Mouse (Mus musculus) cerebellum, adult 18-20 months (tissue): ENCODE measurements around the gene Scoc.

Experiments used
- DNase-seq, 2 experiments: peaks; one replicate each; pipeline ENCODE4 v3.0.0; 2021

The Scoc gene

GRCm38 (mm10) chr8:83397726-83398125, 60.5 kb downstream of the Scoc start:
- no peak for DNase-seq

DNA sequence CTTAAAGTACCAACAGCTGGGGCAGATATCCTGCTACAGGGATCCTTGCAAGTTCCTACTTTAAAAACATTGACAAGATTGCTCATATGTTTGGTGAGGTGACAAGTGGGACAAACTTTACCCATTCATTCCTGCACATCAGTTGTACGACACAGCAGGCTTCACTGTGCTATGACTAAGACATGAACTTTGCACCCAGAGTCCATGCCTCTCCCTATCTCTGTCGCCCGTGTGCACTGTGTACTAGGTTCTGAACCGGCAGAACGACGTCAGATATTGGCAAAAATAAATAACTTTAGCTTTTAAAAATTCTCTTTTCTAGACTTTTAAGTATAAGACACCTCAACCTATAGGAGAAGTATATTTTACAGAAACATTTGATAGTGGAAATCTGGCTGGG, 61.5 kb downstream of the Scoc start:
- DNase-seq = no peak

DNA sequence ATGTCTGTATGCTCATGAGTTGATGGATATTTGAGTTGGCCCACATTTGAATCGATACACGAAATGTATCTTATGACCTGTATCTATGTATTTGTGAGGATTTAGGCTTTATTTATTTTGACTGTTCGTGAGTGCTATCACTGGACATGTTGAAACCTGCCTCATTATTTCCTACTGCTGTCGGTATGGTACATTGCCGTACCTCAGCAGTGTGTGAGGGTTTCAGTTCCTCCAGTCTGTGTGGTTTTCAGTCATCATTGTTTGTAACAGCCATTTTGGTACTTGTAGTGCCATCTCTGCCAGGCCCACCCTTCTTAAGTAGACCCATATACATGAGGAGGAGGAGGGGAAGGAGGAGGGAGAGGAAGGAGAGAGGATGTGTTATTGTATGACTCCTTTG, 63.9 kb downstream of the Scoc start:
- no peak for DNase-seq

DNA sequence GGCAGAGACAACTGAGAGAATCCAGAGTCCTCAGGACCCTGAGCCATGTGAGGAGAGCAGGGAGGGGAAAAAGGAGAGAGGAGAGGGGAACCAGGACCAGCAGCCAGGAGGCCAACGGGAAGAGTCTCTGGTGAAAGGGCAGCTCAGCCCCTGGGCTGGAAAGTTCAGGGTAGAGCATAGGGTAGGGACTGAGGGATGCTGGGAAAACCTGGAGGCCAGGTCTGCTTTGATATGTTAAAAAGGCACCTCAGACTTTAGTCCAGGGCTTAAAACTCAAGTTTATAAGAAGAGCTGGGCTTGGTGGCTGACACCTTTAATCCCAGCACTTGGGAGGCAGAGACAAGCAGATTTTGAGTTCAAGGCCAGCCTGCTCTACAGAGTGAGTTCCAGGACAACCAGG, 65.7 kb downstream of the Scoc start:
- no peak for DNase-seq

- peak in 1 of 2 experiments; percentile 18 for DNase-seq
These were observed 68.0 kb downstream of the Scoc start for GRCm38 (mm10) chr8:83390006-83390701.

DNA sequence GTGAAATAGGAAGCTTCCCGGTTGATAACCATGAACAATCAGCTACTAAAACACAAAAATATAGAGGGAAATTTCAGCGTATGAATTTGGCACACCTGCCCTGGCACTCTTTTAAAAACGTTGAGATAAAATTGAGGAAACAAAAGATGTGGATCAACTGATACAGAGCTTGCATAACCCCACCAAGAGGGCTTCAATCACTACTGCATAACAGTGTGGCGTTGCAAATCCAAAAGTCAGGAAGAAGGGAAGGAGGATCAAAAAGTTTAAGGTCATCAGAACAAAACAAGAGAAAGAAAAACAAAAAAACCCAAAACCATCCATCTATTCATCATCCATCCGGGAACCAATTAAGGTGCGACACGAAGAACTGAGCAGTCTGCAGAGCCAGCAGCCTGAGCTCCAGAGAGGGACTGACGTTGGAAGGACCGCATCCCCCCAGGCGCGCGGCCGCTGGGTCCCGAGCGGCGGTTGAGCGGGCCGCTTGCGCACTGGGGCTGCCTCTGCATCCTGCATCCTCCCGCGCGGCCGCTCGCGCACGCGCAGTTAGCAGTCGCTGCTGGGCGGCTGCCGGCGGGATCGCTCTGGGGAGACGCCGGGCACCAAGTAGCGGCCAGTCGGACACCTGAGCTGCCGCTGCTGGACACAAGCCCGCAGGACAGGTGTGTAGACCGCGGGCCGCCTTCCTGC, 68.7 kb downstream of the Scoc start, which contains the start of gene Clgn:
Clgn (plus strand) TSS at position 552 of the 690 bp plus-strand sequence.
- peak; percentile 83 to 91 for DNase-seq

GRCm38 (mm10) chr8:83382850-83383249, 75.3 kb downstream of the Scoc start:
- no peak for DNase-seq

- DNase-seq = no peak
These were observed 77.2 kb downstream of the Scoc start for GRCm38 (mm10) chr8:83381016-83381415.

- no peak for DNase-seq
These were observed 78.0 kb downstream of the Scoc start for GRCm38 (mm10) chr8:83380141-83380540.
